Mouse (Mus musculus) kidney, embryonic 14.5 days (tissue): Measurements from ENCODE around the gene Arid1b. TPM values are rescaled to one million over a fixed set of nuclear protein-coding genes. Genes with fewer than 3 reads are reported as not detected.
A peak's percentile ranks its signal among the peaks of the same experiment; 100 is the strongest.

Experiments used
- ATAC-seq: fragments of 200-750 bp; cut with Nextera tagmentation; 2 replicates; pipeline ENCODE4 v1.8.0; 2017; ENCODE audit warnings: moderate number of reproducible peaks, mild to moderate bottlenecking, moderate TSS enrichment, moderate library complexity; ENCODE audit not compliant: low FRiP score, low TSS enrichment
- H3K27ac ChIP-seq: fragments of 300-500 bp; sonication (generic); 2 replicates; pipeline ENCODE4 v1.5.1; 2014; ENCODE audit warnings: low read depth, mild to moderate bottlenecking, low read length, moderate library complexity, mixed read lengths
- H3K27me3 ChIP-seq: fragments of 300-500 bp; sonication (generic); 2 replicates; pipeline ENCODE4 v1.6.1; 2014; ENCODE audit warnings: mild to moderate bottlenecking, low read length; ENCODE audit not compliant: control insufficient read depth, insufficient read depth
- H3K36me3 ChIP-seq: fragments of 300-500 bp; sonication (generic); 2 replicates; pipeline ENCODE4 v1.6.1; 2014; ENCODE audit warnings: low read length, mixed read lengths; ENCODE audit not compliant: control insufficient read depth, insufficient read depth
- H3K4me1 ChIP-seq: fragments of 300-500 bp; sonication (generic); 2 replicates; pipeline ENCODE4 v1.6.1; 2014; ENCODE audit warnings: low read length, mixed read lengths; ENCODE audit not compliant: control insufficient read depth, insufficient read depth
- H3K4me2 ChIP-seq: fragments of 300-500 bp; sonication (generic); replicated peaks from 2 replicates; pipeline ENCODE4 v1.6.1; 2014; ENCODE audit warnings: low read depth, mild to moderate bottlenecking, low read length
- H3K4me3 ChIP-seq: fragments of 300-500 bp; sonication (generic); 2 replicates; pipeline ENCODE4 v1.5.1; 2014; ENCODE audit warnings: mild to moderate bottlenecking, low read length
- H3K9ac ChIP-seq: fragments of 300-500 bp; sonication (generic); 2 replicates; pipeline ENCODE4 v1.6.1; 2014; ENCODE audit warnings: low read depth, mild to moderate bottlenecking, low read length, moderate library complexity
- H3K9me3 ChIP-seq: fragments of 300-500 bp; sonication (generic); 2 replicates; pipeline ENCODE4 v1.6.1; 2016; ENCODE audit warnings: low read length; ENCODE audit not compliant: control insufficient read depth
- WGBS: fragments of 180-500 bp; shearing (Covaris S2); extraction: QIAGEN DNeasy Blood & Tissue Kit; methylation state at CpG from one replicate; pipeline ENCODE4 v1.1.7; 2014; 5-methylcytosine and 5-hydroxymethylcytosine counted together
- polyA plus RNA-seq: library from polyadenylated mRNA; unstranded; fragments of >200 nt; fragmentation: Nextera tagmentation; extraction: Ambion mirVana; gene quantifications from 2 replicates; pipeline ENCODE4 v1.2.1, GENCODE M21; 2014

Gene Arid1b
- polyA plus RNA-seq, 1 experiment from 2014 or later = 19.2 TPM

GRCm38 (mm10) chr17:5168640-5169039 lies 174.5 kb downstream of the Arid1b start:
- H3K4me2 ChIP-seq = no peak overlapping the region
- ATAC-seq = no peak
- no peaks in the 10 kb centered on the region for H3K36me3 ChIP-seq
- no peak overlapping the region for H3K4me3 ChIP-seq
- H3K9me3 ChIP-seq = no peaks in the 10 kb centered on the region
- no peaks in the 10 kb centered on the region for H3K27me3 ChIP-seq
- 94% methylated on average over 7 of the region's 7 CpGs for WGBS
- H3K4me1 ChIP-seq = peaks cover 21% of the 10 kb centered on the region; the same call in 1 of the 2 replicates
- no peak overlapping the region for H3K27ac ChIP-seq
- no peak overlapping the region for H3K9ac ChIP-seq

- no peaks in the 10 kb centered on the region for H3K9me3 ChIP-seq
- H3K9ac ChIP-seq = no peak overlapping the region
- no peak overlapping the region for H3K4me3 ChIP-seq
- no peaks in the 10 kb centered on the region for H3K27me3 ChIP-seq
- H3K4me2 ChIP-seq = no peak overlapping the region
- ATAC-seq = no peak
- H3K36me3 ChIP-seq = no peaks in the 10 kb centered on the region
- 90% methylated on average over 12 of the region's 12 CpGs for WGBS
- peaks cover 21% of the 10 kb centered on the region; the same call in 1 of the 2 replicates for H3K4me1 ChIP-seq
- no peak overlapping the region for H3K27ac ChIP-seq
Measured at GRCm38 (mm10) chr17:5170321-5170720, 176.2 kb downstream of the Arid1b start.

- WGBS = 92% methylated on average over 5 of the region's 5 CpGs
- H3K9ac ChIP-seq = no peak overlapping the region
- H3K4me3 ChIP-seq = no peak overlapping the region
- ATAC-seq = no peak
- H3K36me3 ChIP-seq = no peaks in the 10 kb centered on the region
- no peaks in the 10 kb centered on the region for H3K9me3 ChIP-seq
- peaks cover 21% of the 10 kb centered on the region; the same call in 1 of the 2 replicates for H3K4me1 ChIP-seq
- H3K27ac ChIP-seq = no peak overlapping the region
- no peaks in the 10 kb centered on the region for H3K27me3 ChIP-seq
- no peak overlapping the region for H3K4me2 ChIP-seq
Measured at GRCm38 (mm10) chr17:5171467-5171866, 177.3 kb downstream of the Arid1b start.

GRCm38 (mm10) chr17:5174426-5175020 lies 180.4 kb downstream of the Arid1b start:
- WGBS = 75% methylated on average over 6 of the region's 6 CpGs
- no peak overlapping the region for H3K4me2 ChIP-seq
- peaks cover 34% of the 10 kb centered on the region for H3K4me1 ChIP-seq
- no peak overlapping the region for H3K9ac ChIP-seq
- H3K4me3 ChIP-seq = no peak overlapping the region
- no peak overlapping the region for H3K27ac ChIP-seq
- H3K9me3 ChIP-seq = no peaks in the 10 kb centered on the region
- no peaks in the 10 kb centered on the region for H3K27me3 ChIP-seq
- no peak for ATAC-seq
- H3K36me3 ChIP-seq = no peaks in the 10 kb centered on the region

GRCm38 (mm10) chr17:5175535-5175934 lies 181.4 kb downstream of the Arid1b start:
- WGBS = 91% methylated on average over 8 of the region's 8 CpGs
- no peak for ATAC-seq
- H3K27ac ChIP-seq = no peak overlapping the region

GRCm38 (mm10) chr17:5176315-5176714 lies 182.2 kb downstream of the Arid1b start:
- no peaks in the 10 kb centered on the region for H3K36me3 ChIP-seq
- no peak for ATAC-seq
- H3K4me1 ChIP-seq = peaks cover 28% of the 10 kb centered on the region
- H3K27ac ChIP-seq = no peak overlapping the region
- no peak overlapping the region for H3K9ac ChIP-seq
- H3K27me3 ChIP-seq = no peaks in the 10 kb centered on the region
- 68% methylated on average over 2 of the region's 2 CpGs for WGBS
- H3K4me3 ChIP-seq = no peak overlapping the region
- no peak overlapping the region for H3K4me2 ChIP-seq
- H3K9me3 ChIP-seq = no peaks in the 10 kb centered on the region

More at GRCm38 (mm10) chr17:5175535-5175934, 181.4 kb downstream of the Arid1b start:
- no peaks in the 10 kb centered on the region for H3K9me3 ChIP-seq
- H3K4me2 ChIP-seq = no peak overlapping the region
- H3K4me1 ChIP-seq = peaks cover 28% of the 10 kb centered on the region
- H3K9ac ChIP-seq = no peak overlapping the region
- no peaks in the 10 kb centered on the region for H3K36me3 ChIP-seq
- no peaks in the 10 kb centered on the region for H3K27me3 ChIP-seq
- H3K4me3 ChIP-seq = no peak overlapping the region

- Histone ChIP-seq H3K9me3 (no peaks in the 10 kb centered on the region), H3K36me3 (no peaks in the 10 kb centered on the region), H3K9ac (no peak overlapping the region), H3K4me1 (peaks cover 20% of the 10 kb centered on the region), H3K27ac (peak overlapping the region; percentile 55; the same call in 1 of the 2 replicates), H3K4me2 (no peak overlapping the region), H3K27me3 (no peaks in the 10 kb centered on the region), H3K4me3 (no peak overlapping the region)
- WGBS = 60% methylated on average over 10 of the region's 10 CpGs
- ATAC-seq = peak; percentile 29; the same call in 1 of the 2 replicates
Measured at GRCm38 (mm10) chr17:5178534-5178933, 184.4 kb downstream of the Arid1b start.

GRCm38 (mm10) chr17:5179004-5179403 lies 184.9 kb downstream of the Arid1b start:
- no peak overlapping the region; the same call in 1 of the 2 replicates for H3K9ac ChIP-seq
- H3K36me3 ChIP-seq = no peaks in the 10 kb centered on the region
- peak; percentile 56; the same call in 1 of the 2 replicates for ATAC-seq
- H3K27ac ChIP-seq = peak overlapping the region; percentile 55; the same call in 1 of the 2 replicates
- H3K4me1 ChIP-seq = peaks cover 20% of the 10 kb centered on the region
- no peaks in the 10 kb centered on the region for H3K27me3 ChIP-seq
- WGBS = 14% methylated on average over 7 of the region's 7 CpGs
- no peak overlapping the region for H3K4me3 ChIP-seq
- no peaks in the 10 kb centered on the region for H3K9me3 ChIP-seq
- no peak overlapping the region for H3K4me2 ChIP-seq

GRCm38 (mm10) chr17:5179412-5179811 lies 185.3 kb downstream of the Arid1b start:
- Histone ChIP-seq H3K9me3 (no peaks in the 10 kb centered on the region), H3K27ac (no peak overlapping the region), H3K4me2 (no peak overlapping the region), H3K4me1 (peaks cover 20% of the 10 kb centered on the region), H3K4me3 (no peak overlapping the region), H3K36me3 (no peaks in the 10 kb centered on the region), H3K9ac (no peak overlapping the region; the same call in 1 of the 2 replicates), H3K27me3 (no peaks in the 10 kb centered on the region)
- 60% methylated on average over 5 of the region's 5 CpGs for WGBS
- ATAC-seq = no peak
